15 mouse cellular contexts compared by ENCODE assay signal in the genomic region with DNA sequence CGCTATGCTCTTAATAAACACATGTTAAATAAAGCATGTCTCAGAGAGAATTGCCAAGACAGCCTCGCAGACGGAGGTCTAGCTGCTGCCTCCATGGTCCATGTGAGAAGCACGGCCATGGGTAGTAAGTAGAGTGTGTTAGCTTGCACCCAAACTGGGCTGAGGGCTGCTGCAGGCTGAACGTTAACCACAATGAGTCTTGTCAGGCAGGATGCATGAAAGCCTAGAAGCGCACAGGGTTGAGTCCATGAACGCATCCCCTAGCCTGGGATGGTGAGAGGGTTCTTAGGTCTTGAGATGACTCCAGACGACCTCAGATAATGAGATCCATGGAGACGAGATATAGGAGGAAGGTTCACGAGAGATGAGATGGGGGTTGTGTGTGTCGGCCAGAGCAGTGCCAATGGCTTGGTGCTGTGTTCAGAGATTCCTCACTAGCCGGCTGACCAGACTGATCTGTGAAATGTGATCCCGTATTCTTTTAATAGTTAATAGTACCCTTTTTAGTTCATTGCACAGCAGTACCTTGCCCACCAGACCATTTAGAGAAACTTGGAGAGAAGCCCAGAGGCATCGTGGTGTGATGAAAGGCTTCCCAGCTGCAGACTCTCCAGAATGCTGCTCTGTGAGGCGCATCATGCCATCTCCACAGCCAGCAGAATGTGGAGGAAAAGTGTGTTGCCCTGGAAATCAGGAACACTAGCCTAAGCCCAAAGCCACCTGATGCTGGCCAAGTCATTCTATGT. TPM values are rescaled to one million over a fixed set of nuclear protein-coding genes. Genes with fewer than 3 reads are reported as not detected.
A peak's percentile ranks its signal among the peaks of the same experiment; 100 is the strongest.
DNase-seq lines count a peak whose midpoint lies in the region; ATAC-seq lines count a peak whose summit lies in the region.
"Had no signal": no experiment of that assay in that cellular context is flagged by ENCODE, and none has a peak within 500 bp of the region (broad histone marks: within the 10 kb centered on the region; RNA-seq: fewer than 3 reads in every experiment).

No protein-coding gene starts in this region.

- no peak for DNase-seq in heart, postnatal 10 days
- DNase-seq in Muller cell, postnatal 12 days (ENCODE audit: inconsistent ontology term), result peak; percentile 65
- DNase-seq in hindbrain, embryonic 14.5 days (ENCODE audit: low spot score), result peak; percentile 28
- DNase-seq in kidney, postnatal 14 days, result peak; percentile 84
- DNase-seq in gastrocnemius, postnatal 25 days, result no peak
- no peak for DNase-seq in ovary, postnatal 14 days (ENCODE audit: low spot score)
- DNase-seq: heart, adult 2 months; thymus, adult 18-20 months had no signal

- peaks cover 11% of the 10 kb centered on the region for H3K4me1 ChIP-seq in heart, embryonic 15.5 days (replicated peaks)
- H3K4me1 ChIP-seq in hindbrain, embryonic 14.5 days (replicated peaks; ENCODE audit: control insufficient read depth, insufficient read depth, low read length), result no peaks in the 10 kb centered on the region; the same call in 1 of the 2 replicates
- H3K4me1 ChIP-seq: limb, embryonic 15.5 days had no signal

- 27% methylated on average over 15 of the region's 15 CpGs for WGBS in heart, embryonic 15.5 days
- 72% methylated on average over 15 of the region's 15 CpGs for WGBS in hindbrain, embryonic 14.5 days

- 0 out of 2 replicates have a peak overlapping the region, but pooled peaks have one; percentile 0 for H3K4me2 ChIP-seq in heart, embryonic 15.5 days
- no peak overlapping the region for H3K4me2 ChIP-seq in hindbrain, embryonic 14.5 days (replicated peaks)
- H3K4me2 ChIP-seq: limb, embryonic 15.5 days had no signal

- no peak overlapping the region for H3K4me3 ChIP-seq in heart, embryonic 15.5 days
- H3K4me3 ChIP-seq in hindbrain, embryonic 14.5 days (replicated peaks; ENCODE audit: low read length), result no peak overlapping the region
- H3K4me3 ChIP-seq: heart, adult 2 months; limb, embryonic 15.5 days had no signal

- no peak overlapping the region for H3K9ac ChIP-seq in heart, embryonic 15.5 days
- no peak overlapping the region for H3K9ac ChIP-seq in hindbrain, embryonic 14.5 days
- H3K9ac ChIP-seq: limb, embryonic 15.5 days had no signal

- no peaks in the 10 kb centered on the region for H3K27me3 ChIP-seq in heart, embryonic 15.5 days
- H3K27me3 ChIP-seq in hindbrain, embryonic 14.5 days (ENCODE audit: control insufficient read depth, insufficient read depth, low read length), result no peaks in the 10 kb centered on the region
- H3K27me3 ChIP-seq: limb, embryonic 15.5 days had no signal

- ATAC-seq in heart, embryonic 15.5 days (replicated peaks; ENCODE audit: insufficient number of reproducible peaks, insufficient read depth, low FRiP score, low read depth), result 0 out of 2 replicates have a peak, but pooled peaks have one; percentile 66
- peak; percentile 21; the same call in 1 of the 2 replicates for ATAC-seq in hindbrain, embryonic 14.5 days (ENCODE audit: low FRiP score)
- ATAC-seq in granulocyte monocyte progenitor cell, adult 5-6 weeks (replicated peaks; ENCODE audit: poor library complexity, severe bottlenecking), result no peak
- ATAC-seq: CD4-positive, CD25-positive, alpha-beta regulatory T cell, adult 4 months had no signal

- no peak overlapping the region for H3K27ac ChIP-seq in heart, embryonic 15.5 days
- no peak overlapping the region for H3K27ac ChIP-seq in hindbrain, embryonic 14.5 days
- H3K27ac ChIP-seq: heart, adult 2 months; limb, embryonic 15.5 days had no signal

- no peaks in the 10 kb centered on the region for H3K36me3 ChIP-seq in heart, embryonic 15.5 days
- H3K36me3 ChIP-seq in hindbrain, embryonic 14.5 days (replicated peaks; ENCODE audit: control insufficient read depth, insufficient read depth), result no peaks in the 10 kb centered on the region
- H3K36me3 ChIP-seq: limb, embryonic 15.5 days had no signal

- intact Hi-C loops in heart, postnatal 10 days (cut with DNase I), result no loop called here

- no peaks in the 10 kb centered on the region for H3K9me3 ChIP-seq in heart, embryonic 15.5 days (replicated peaks)
- no peaks in the 10 kb centered on the region for H3K9me3 ChIP-seq in hindbrain, embryonic 14.5 days (ENCODE audit: control insufficient read depth, low read length)
- H3K9me3 ChIP-seq: limb, embryonic 15.5 days had no signal

RNA-seq across cellular contexts. Expression of gene Frmpd2, which starts 16.5 kb away (rescaled TPM):
- polyA plus RNA-seq in heart, embryonic 15.5 days (2015; fragmentation: Nextera tagmentation; extraction: Ambion mirVana), result 0.03 and 0.14 TPM in 2 replicates
- not detected for total RNA-seq in heart, postnatal 10 days (2021)
- 0.16 and 0.30 TPM in 2 replicates for polyA plus RNA-seq in hindbrain, embryonic 14.5 days (2014; fragmentation: Nextera tagmentation; extraction: Ambion mirVana)
- total RNA-seq in gastrocnemius, postnatal 25 days (2021), result not detected
- not detected in 2 replicates for total RNA-seq in granulocyte monocyte progenitor cell, adult 5-6 weeks (2014; fragmentation: Nextera tagmentation)
- total RNA-seq in granulocyte monocyte progenitor cell, adult 5-6 weeks (2017), result not detected in 2 replicates
- total RNA-seq: heart, adult 2 months; megakaryocyte-erythroid progenitor cell, adult 5-6 weeks; neutrophil, adult 5-6 weeks had no signal
- polyA plus RNA-seq: CD4-positive, CD25-positive, alpha-beta regulatory T cell, adult 4 months; limb, embryonic 15.5 days; spleen, adult 2 months had no signal

RNA-seq across cellular contexts. Expression of gene Mapk8, which starts 41.0 kb away (rescaled TPM):
- 9.7 and 12.0 TPM in 2 replicates for polyA plus RNA-seq in heart, embryonic 15.5 days (2015; fragmentation: Nextera tagmentation; extraction: Ambion mirVana)
- total RNA-seq in heart, postnatal 10 days (2021), result 10 to 100 TPM; 44.1 to 45.1 TPM
- 42.8 and 45.4 TPM in 2 replicates for polyA plus RNA-seq in hindbrain, embryonic 14.5 days (2014; fragmentation: Nextera tagmentation; extraction: Ambion mirVana)
- 10 to 100 TPM; 26.4 to 27.6 TPM for total RNA-seq in gastrocnemius, postnatal 25 days (2021)
- total RNA-seq in granulocyte monocyte progenitor cell, adult 5-6 weeks (2014; fragmentation: Nextera tagmentation), result 32.2 and 38.8 TPM in 2 replicates
- 50.2 and 53.8 TPM in 2 replicates for total RNA-seq in granulocyte monocyte progenitor cell, adult 5-6 weeks (2017)

Comparison
In these comparisons a context has a peak if more than half of its experiments do, and no peak if none do; other contexts are left out.
1. DNase-seq: peak in Muller cell, postnatal 12 days (single experiment), hindbrain, embryonic 14.5 days (single experiment) and kidney, postnatal 14 days (single experiment); none in heart, postnatal 10 days (0 of 2), gastrocnemius, postnatal 25 days (single experiment) and ovary, postnatal 14 days (single experiment).